Mouse (Mus musculus): ENCODE data around the gene Slbp.

DNA sequence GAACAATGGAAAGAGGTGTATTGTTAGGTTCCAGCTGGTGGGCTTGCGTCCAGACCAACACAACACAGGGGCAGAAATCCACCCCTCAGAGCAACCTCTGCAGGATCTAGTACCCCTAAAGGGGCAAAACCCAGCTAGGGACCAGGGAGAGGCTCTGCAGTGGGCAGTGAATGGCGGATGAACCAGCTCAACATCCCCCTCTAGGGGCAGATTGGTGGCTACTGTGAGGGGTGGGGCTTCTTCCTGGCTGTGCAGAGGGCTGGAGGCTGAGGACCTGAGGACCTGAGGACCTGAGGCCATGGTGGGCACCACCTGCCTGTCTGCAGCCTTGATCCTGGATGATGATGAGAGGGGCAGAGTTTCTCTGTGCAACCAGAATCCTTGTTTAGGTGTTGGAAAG lies 58.8 kb downstream of the Slbp start:
- peak; percentile 60 to 73 (median 70) for TF ChIP-seq CTCF (IDR thresholded peaks at IDR 0.05 in 2 of 3, conservative IDR thresholded peaks at IDR 0.05 in 1 of 3; ENCODE audit: control insufficient read depth in 1 of 3, insufficient read depth in 1 of 3, low read depth in 2 of 3, low read length in 3 of 3, poor library complexity in 1 of 3, severe bottlenecking in 1 of 3)
- TF ChIP-seq TCF12 (IDR thresholded peaks at IDR 0.05; ENCODE audit: low read depth, low read length), result no peak
- TF ChIP-seq MXI1 (IDR thresholded peaks at IDR 0.05; ENCODE audit: low read depth, low read length), result no peak
- no peak for TF ChIP-seq KAT2A (conservative IDR thresholded peaks at IDR 0.05; ENCODE audit: low read depth, low read length)
- TF ChIP-seq CHD2 (IDR thresholded peaks at IDR 0.05; ENCODE audit: low read length), result no peak
- TF ChIP-seq USF1 (IDR thresholded peaks at IDR 0.05; ENCODE audit: low read depth, low read length), result no peak
- TF ChIP-seq POLR2A (IDR thresholded peaks at IDR 0.05; ENCODE audit: control insufficient read depth in 1 of 2, insufficient read depth in 1 of 2, low read depth in 1 of 2, low read length in 2 of 2, poor library complexity in 1 of 2), result no peak
- no peak for TF ChIP-seq POLR2AphosphoS2 (IDR thresholded peaks at IDR 0.05; ENCODE audit: low read length)
- TF ChIP-seq NRF1 (IDR thresholded peaks at IDR 0.05; ENCODE audit: insufficient read depth, low read depth, low read length, poor library complexity, severe bottlenecking), result no peak
- no peak for TF ChIP-seq MAFK (IDR thresholded peaks at IDR 0.05; ENCODE audit: borderline replicate concordance, low read depth, low read length)

All from MEL (cell line).